Mouse (Mus musculus) ES-Bruce4 (cell line): Measurements from ENCODE around the gene Ap1m2.

Experiments
- CTCF ChIP-seq: IDR thresholded peaks from one replicate; pipeline ENCODE4 v1.8.1; 2011; ENCODE audit warnings: low read depth, low read length
- EP300 ChIP-seq: IDR thresholded peaks from 2 replicates; pipeline ENCODE4 v1.6.1; 2011; ENCODE audit warnings: low read depth, low read length; ENCODE audit not compliant: insufficient read depth
- POLR2A ChIP-seq: IDR thresholded peaks from one replicate; pipeline ENCODE4 v1.8.1; 2011; ENCODE audit warnings: low read length; ENCODE audit not compliant: insufficient read depth

- TF ChIP-seq POLR2A, result no peak
- no peak for TF ChIP-seq CTCF
- TF ChIP-seq EP300, result no peak
These were observed 37.0 kb downstream of the Ap1m2 start for GRCm38 (mm10) chr9:21275013-21275710.
